Mouse (Mus musculus): Measurements from ENCODE around the gene Gm14862. TPM values are rescaled to one million over a fixed set of nuclear protein-coding genes. Genes with fewer than 3 reads are reported as not detected.

Gene Gm14862
- polyA plus RNA-seq, 1 experiment, result not detected

DNA sequence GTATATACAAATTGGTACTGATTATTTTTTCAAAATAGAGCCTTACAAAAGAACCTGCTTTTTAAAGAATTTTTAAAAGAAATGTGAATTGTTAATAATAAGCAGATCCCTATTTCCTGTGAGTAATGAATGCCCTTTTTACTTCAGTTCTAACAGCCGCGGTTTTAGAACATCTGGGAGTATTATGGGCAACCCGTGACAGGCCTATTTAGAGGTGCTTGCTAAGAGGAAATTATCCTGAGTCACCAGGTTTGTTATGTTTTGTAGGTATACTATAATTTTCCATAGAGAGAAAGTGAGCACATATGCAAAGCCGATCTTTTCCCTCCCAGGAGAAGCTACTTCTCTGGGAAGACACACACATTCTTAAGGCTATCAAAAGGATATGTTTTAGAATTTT, 35.0 kb downstream of the Gm14862 start:
- Histone ChIP-seq H3K4me3 (ENCODE audit: insufficient read depth, poor library complexity, severe bottlenecking) (no peak overlapping the region), H3K27me3 (ENCODE audit: control insufficient read depth, insufficient read depth, insufficient read length) (no peaks in the 10 kb centered on the region), H3K79me2 (ENCODE audit: control insufficient read depth, insufficient read depth) (no peaks in the 10 kb centered on the region), H3ac (ENCODE audit: control insufficient read depth, insufficient read length, low read depth) (no peak overlapping the region), H3K79me3 (ENCODE audit: low read depth) (peaks cover 2% of the 10 kb centered on the region), H3K36me3 (ENCODE audit: control insufficient read depth, insufficient read depth) (no peaks in the 10 kb centered on the region)
- TF ChIP-seq USF1 (IDR thresholded peaks at IDR 0.05; ENCODE audit: low read depth) (no peak), MYOD1 (IDR thresholded peaks at IDR 0.05; ENCODE audit: control insufficient read depth, insufficient read length, low read depth) (no peak), MAX (IDR thresholded peaks at IDR 0.05) (no peak), MYOG (IDR thresholded peaks at IDR 0.05; ENCODE audit: control insufficient read depth, extremely low read depth, insufficient read length) (no peak), CEBPB (IDR thresholded peaks at IDR 0.05; ENCODE audit: low read depth) (no peak), CTCF (IDR thresholded peaks at IDR 0.05; ENCODE audit: control insufficient read depth, insufficient read depth, insufficient read length) (no peak), FOSL1 (IDR thresholded peaks at IDR 0.05; ENCODE audit: insufficient read depth, low read length, poor library complexity, severe bottlenecking) (no peak)

DNA sequence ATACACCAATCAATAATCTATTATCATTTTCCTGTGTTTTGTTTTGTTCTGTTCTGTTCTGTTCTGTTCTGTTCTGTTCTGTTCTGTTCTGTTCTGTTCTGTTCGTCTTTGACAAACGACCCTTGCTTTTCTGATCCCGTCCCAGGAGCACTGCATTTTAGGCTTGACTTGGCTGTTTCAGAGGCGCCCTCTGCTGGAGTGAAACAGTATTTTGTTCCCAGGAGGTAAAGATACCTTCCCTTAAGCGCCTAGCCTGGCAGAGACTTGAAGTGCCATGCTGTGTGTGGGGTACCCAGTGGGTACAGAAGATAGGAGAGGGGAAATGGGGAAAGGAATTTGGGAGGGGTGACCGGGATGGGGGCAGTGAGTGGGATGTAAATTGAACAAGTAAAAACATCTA, 35.5 kb downstream of the Gm14862 start:
- no peak for TF ChIP-seq MYOD1 (IDR thresholded peaks at IDR 0.05; ENCODE audit: control insufficient read depth, insufficient read length, low read depth)
- no peak for TF ChIP-seq MAX (IDR thresholded peaks at IDR 0.05)
- TF ChIP-seq CTCF (IDR thresholded peaks at IDR 0.05; ENCODE audit: control insufficient read depth, insufficient read depth, insufficient read length), result no peak
- no peak for TF ChIP-seq USF1 (IDR thresholded peaks at IDR 0.05; ENCODE audit: low read depth)
- TF ChIP-seq FOSL1 (IDR thresholded peaks at IDR 0.05; ENCODE audit: insufficient read depth, low read length, poor library complexity, severe bottlenecking), result no peak
- TF ChIP-seq CEBPB (IDR thresholded peaks at IDR 0.05; ENCODE audit: low read depth), result no peak
- no peak overlapping the region for H3K4me3 ChIP-seq (ENCODE audit: insufficient read depth, poor library complexity, severe bottlenecking)
- H3K27me3 ChIP-seq (ENCODE audit: control insufficient read depth, insufficient read depth, insufficient read length), result no peaks in the 10 kb centered on the region
- no peak overlapping the region for H3ac ChIP-seq (ENCODE audit: control insufficient read depth, insufficient read length, low read depth)
- no peaks in the 10 kb centered on the region for H3K79me2 ChIP-seq (ENCODE audit: control insufficient read depth, insufficient read depth)
- H3K79me3 ChIP-seq (ENCODE audit: low read depth), result peaks cover 2% of the 10 kb centered on the region
- no peaks in the 10 kb centered on the region for H3K36me3 ChIP-seq (ENCODE audit: control insufficient read depth, insufficient read depth)

DNA sequence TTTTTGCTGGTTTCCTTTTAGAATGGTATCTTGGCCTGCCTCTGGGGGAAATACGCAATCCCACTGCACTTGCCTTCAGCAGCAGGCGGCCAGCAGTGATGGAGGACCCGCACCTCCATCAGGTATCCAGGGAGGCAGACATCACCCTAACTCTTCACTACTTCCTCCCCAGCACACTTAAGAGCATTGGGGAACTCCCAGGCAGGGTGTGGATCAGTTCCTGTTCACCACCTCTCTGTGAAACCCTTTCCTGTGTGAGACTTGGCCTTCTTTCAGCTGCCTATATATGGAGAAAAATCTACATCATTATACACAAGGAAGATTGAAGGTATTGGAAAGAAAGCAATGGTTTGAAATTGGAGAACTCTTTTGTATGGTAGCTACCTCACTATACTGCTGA, 37.1 kb downstream of the Gm14862 start:
- H3K79me3 ChIP-seq (ENCODE audit: low read depth), result peaks cover 2% of the 10 kb centered on the region
- H3K27me3 ChIP-seq (ENCODE audit: control insufficient read depth, insufficient read depth, insufficient read length), result no peaks in the 10 kb centered on the region
- H3K36me3 ChIP-seq (ENCODE audit: control insufficient read depth, insufficient read depth), result no peaks in the 10 kb centered on the region
- no peaks in the 10 kb centered on the region for H3K79me2 ChIP-seq (ENCODE audit: control insufficient read depth, insufficient read depth)
- TF ChIP-seq MAX (IDR thresholded peaks at IDR 0.05) (no peak), MYOD1 (IDR thresholded peaks at IDR 0.05; ENCODE audit: control insufficient read depth, insufficient read length, low read depth) (no peak), MYOG (IDR thresholded peaks at IDR 0.05; ENCODE audit: control insufficient read depth, extremely low read depth, insufficient read length) (no peak), CTCF (IDR thresholded peaks at IDR 0.05; ENCODE audit: control insufficient read depth, insufficient read depth, insufficient read length) (no peak), USF1 (IDR thresholded peaks at IDR 0.05; ENCODE audit: low read depth) (no peak), CEBPB (IDR thresholded peaks at IDR 0.05; ENCODE audit: low read depth) (no peak), FOSL1 (IDR thresholded peaks at IDR 0.05; ENCODE audit: insufficient read depth, low read length, poor library complexity, severe bottlenecking) (no peak)
- H3K4me3 ChIP-seq (ENCODE audit: insufficient read depth, poor library complexity, severe bottlenecking), result no peak overlapping the region
- H3ac ChIP-seq (ENCODE audit: control insufficient read depth, insufficient read length, low read depth), result no peak overlapping the region

DNA sequence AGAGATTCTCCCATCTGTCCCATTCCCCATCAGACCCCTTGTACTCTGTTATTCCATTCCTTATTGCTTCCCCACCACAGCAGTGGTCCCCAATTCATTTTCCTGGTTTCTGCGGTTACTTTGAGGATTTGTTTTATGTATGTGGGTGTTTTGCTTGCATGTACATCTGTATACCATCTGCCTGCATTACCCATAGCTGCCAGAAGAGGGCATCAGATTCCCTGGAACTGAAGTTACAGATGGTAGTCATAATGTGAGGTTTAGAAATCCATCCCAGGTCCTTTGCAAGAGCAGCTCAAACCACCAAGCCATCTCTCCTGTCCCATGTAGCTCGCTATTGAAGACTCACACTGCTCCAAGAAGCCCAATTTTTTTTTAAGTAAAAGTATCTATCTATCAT, 40.5 kb downstream of the Gm14862 start:
- TF ChIP-seq MYOD1 (IDR thresholded peaks at IDR 0.05; ENCODE audit: control insufficient read depth, insufficient read length, low read depth) (no peak), CTCF (IDR thresholded peaks at IDR 0.05; ENCODE audit: control insufficient read depth, insufficient read depth, insufficient read length) (no peak), MAX (IDR thresholded peaks at IDR 0.05) (no peak), USF1 (IDR thresholded peaks at IDR 0.05; ENCODE audit: low read depth) (no peak)
- H3K27me3 ChIP-seq (ENCODE audit: control insufficient read depth, insufficient read depth, insufficient read length), result no peaks in the 10 kb centered on the region
- H3K4me3 ChIP-seq (ENCODE audit: insufficient read depth, poor library complexity, severe bottlenecking), result no peak overlapping the region
- no peaks in the 10 kb centered on the region for H3K79me2 ChIP-seq (ENCODE audit: control insufficient read depth, insufficient read depth)
- peaks cover 2% of the 10 kb centered on the region for H3K79me3 ChIP-seq (ENCODE audit: low read depth)
- H3K36me3 ChIP-seq (ENCODE audit: control insufficient read depth, insufficient read depth), result no peaks in the 10 kb centered on the region
- H3ac ChIP-seq (ENCODE audit: control insufficient read depth, insufficient read length, low read depth), result no peak overlapping the region

DNA sequence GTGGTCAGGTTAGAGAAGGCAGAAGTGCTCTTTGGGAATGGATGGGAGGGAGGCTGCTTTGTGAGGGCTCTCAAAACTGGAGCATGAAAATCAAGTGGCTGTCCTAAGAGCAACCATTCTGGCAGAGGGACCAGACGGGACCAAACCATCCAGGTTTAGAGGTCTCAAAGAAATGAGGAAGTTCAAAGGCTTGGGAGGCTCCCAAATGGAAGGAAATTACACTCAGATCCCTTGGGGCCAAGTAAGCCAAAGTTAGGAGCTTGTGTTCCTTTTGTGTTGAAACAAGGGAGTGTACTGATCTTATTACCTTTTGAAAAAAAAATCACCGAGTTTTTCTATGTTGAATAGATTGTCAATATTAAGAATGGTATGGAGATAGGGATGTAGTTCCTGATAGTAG, 51.6 kb downstream of the Gm14862 start:
- Histone ChIP-seq H3K27me3 (ENCODE audit: control insufficient read depth, insufficient read depth, insufficient read length) (no peaks in the 10 kb centered on the region), H3K79me3 (ENCODE audit: low read depth) (peaks cover 11% of the 10 kb centered on the region), H3K36me3 (ENCODE audit: control insufficient read depth, insufficient read depth) (no peaks in the 10 kb centered on the region), H3K79me2 (ENCODE audit: control insufficient read depth, insufficient read depth) (peaks cover 24% of the 10 kb centered on the region), H3K4me3 (ENCODE audit: insufficient read depth, poor library complexity, severe bottlenecking) (no peak overlapping the region), H3ac (ENCODE audit: control insufficient read depth, insufficient read length, low read depth) (no peak overlapping the region)
- TF ChIP-seq CEBPB (IDR thresholded peaks at IDR 0.05; ENCODE audit: low read depth), result no peak

DNA sequence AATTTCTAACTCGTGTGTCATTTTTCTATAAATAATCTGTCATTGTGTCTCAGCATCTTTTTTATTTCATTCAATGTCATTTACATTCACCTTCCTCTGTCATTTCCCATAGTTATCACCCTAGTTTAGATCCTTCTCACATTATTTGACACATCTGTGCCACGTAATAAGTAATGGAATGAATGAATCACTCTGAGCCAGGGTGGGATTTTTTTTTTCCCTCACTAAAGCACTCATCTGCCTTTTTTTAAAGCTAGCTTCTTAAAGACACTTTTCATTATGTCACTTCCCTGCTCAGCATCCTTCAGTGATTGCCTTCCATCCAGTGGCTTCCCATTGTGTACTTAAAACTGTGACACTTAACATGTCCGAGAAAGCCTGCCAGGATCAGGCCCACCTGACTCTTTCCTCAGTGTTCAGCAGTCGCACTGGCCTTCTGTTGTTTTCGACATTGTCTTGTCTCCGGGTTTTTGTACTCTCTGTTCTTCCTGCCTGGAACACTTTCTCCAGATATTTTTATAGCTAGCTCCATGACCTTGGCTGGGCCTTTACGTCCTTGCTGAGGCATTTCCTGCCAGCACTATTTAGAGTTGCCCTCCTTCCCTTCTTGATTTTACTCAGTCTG, 53.8 kb downstream of the Gm14862 start:
- Histone ChIP-seq H3K36me3 (ENCODE audit: control insufficient read depth, insufficient read depth) (no peaks in the 10 kb centered on the region), H3K27me3 (ENCODE audit: control insufficient read depth, insufficient read depth, insufficient read length) (no peaks in the 10 kb centered on the region), H3K79me3 (ENCODE audit: low read depth) (peaks cover 11% of the 10 kb centered on the region), H3ac (ENCODE audit: control insufficient read depth, insufficient read length, low read depth) (no peak overlapping the region), H3K79me2 (ENCODE audit: control insufficient read depth, insufficient read depth) (peaks cover 24% of the 10 kb centered on the region), H3K4me3 (ENCODE audit: insufficient read depth, poor library complexity, severe bottlenecking) (no peak overlapping the region)
- no peak for TF ChIP-seq MAX (IDR thresholded peaks at IDR 0.05)
- TF ChIP-seq CTCF (IDR thresholded peaks at IDR 0.05; ENCODE audit: control insufficient read depth, insufficient read depth, insufficient read length), result no peak
- no peak for TF ChIP-seq CEBPB (IDR thresholded peaks at IDR 0.05; ENCODE audit: low read depth)
- TF ChIP-seq USF1 (IDR thresholded peaks at IDR 0.05; ENCODE audit: low read depth), result no peak
- no peak for TF ChIP-seq MYOG (IDR thresholded peaks at IDR 0.05; ENCODE audit: control insufficient read depth, extremely low read depth, insufficient read length)
- no peak for TF ChIP-seq FOSL1 (IDR thresholded peaks at IDR 0.05; ENCODE audit: insufficient read depth, low read length, poor library complexity, severe bottlenecking)
- TF ChIP-seq MYOD1 (IDR thresholded peaks at IDR 0.05; ENCODE audit: control insufficient read depth, insufficient read length, low read depth), result no peak
